Mouse (Mus musculus): ENCODE measurements around the gene Gm20388.

DNA sequence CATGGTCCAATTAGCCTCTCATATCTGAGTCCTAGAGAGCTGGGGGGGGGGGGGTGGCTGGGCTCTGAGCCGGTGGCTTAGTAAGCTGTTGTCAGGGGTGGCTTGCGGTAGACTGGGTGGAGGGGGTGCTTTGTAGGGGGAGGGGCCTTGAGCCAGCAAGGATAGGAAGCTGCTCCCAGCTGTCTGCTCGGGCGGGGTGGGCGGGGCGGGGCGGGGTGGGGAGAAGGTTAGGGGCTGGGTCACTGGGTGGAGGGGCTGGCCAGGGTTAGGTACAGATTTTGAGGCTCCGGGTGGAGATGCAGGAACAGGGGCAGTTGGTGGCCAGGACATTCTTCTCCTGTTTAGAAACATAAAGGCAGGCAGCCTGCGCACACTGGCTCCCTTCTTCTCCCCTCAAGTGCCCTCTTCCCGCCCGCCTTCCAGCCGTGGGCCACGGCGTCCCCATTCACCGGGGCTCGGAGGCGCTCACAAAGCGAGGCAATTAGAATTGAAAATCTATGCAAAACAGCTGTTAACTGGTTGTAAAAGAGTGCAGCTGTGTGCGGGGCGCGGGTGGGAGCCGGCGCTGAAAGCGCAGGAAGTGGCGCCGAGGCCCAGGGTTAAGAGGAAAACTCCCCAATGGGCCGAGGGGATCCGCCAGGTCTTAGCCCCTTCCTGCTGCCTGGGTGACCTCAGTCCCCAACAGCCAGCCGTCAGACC, 622.0 kb downstream of the Gm20388 start:
- TF ChIP-seq CTCF (IDR thresholded peaks at IDR 0.05; ENCODE audit: low read depth) (no peak), EP300 (optimal IDR thresholded peaks at IDR 0.05) (no peak)
